In genomic region chr6:17811063-17811462, GRCm38 (mm10) we compare ENCODE assay signal across 16 mouse cellular contexts.
"Had no signal": no experiment of that assay in that cellular context is flagged by ENCODE, and none has a peak within 500 bp of the region (broad histone marks: within the 10 kb centered on the region; RNA-seq: fewer than 3 reads in every experiment).

No protein-coding gene starts in this region.

- H3K4me2 ChIP-seq: liver, embryonic 11.5 days; liver, embryonic 15.5 days; lung, embryonic 14.5 days; midbrain, embryonic 12.5 days; neural tube, embryonic 13.5 days had no signal

- ATAC-seq: midbrain, embryonic 16.5 days had no signal

- H3K27me3 ChIP-seq: liver, embryonic 15.5 days; midbrain, embryonic 12.5 days; neural tube, embryonic 13.5 days had no signal

- H3K9me3 ChIP-seq: limb, embryonic 10.5 days; liver, embryonic 15.5 days; midbrain, embryonic 12.5 days; neural tube, embryonic 13.5 days had no signal

- H3K9ac ChIP-seq: liver, embryonic 15.5 days; lung, embryonic 14.5 days; midbrain, embryonic 12.5 days; neural tube, embryonic 13.5 days had no signal

- H3K4me3 ChIP-seq: layer of hippocampus, adult 2 months; limb, embryonic 10.5 days; liver, embryonic 15.5 days; midbrain, embryonic 12.5 days; neural tube, embryonic 13.5 days had no signal

- H3K27ac ChIP-seq: layer of hippocampus, adult 2 months; limb, embryonic 10.5 days; liver, embryonic 15.5 days; macrophage; midbrain, embryonic 12.5 days; neural tube, embryonic 13.5 days had no signal

- DNase-seq: kidney, adult 18-20 months; kidney, postnatal 10 days; kidney, postnatal 4 days; lung, embryonic 14.5 days; lung, postnatal 10 days; right cerebral cortex, postnatal 14 days; thymus, adult 18-20 months; thymus, postnatal 14 days had no signal

- H3K36me3 ChIP-seq: limb, embryonic 10.5 days; liver, embryonic 15.5 days; midbrain, embryonic 12.5 days; neural tube, embryonic 13.5 days had no signal
